Mouse (Mus musculus) G1E (cell line): Measurements from ENCODE around the gene Plekhh1. TPM values are rescaled to one million over a fixed set of nuclear protein-coding genes. Genes with fewer than 3 reads are reported as not detected.

ENCODE experiments used
- ATAC-seq: 2 replicates; pipeline ENCODE4 v1.8.0; 2016; ENCODE audit warnings: mild to moderate bottlenecking; ENCODE audit not compliant: insufficient number of reproducible peaks, poor library complexity, low FRiP score, severe bottlenecking; ENCODE audit errors: extremely low read depth
- DNase-seq: peaks from one replicate; pipeline ENCODE4 v3.0.0; 2012; ENCODE audit warnings: low spot score
- H3K27me3 ChIP-seq: 2 replicates; pipeline ENCODE4 v1.6.1; 2012; ENCODE audit warnings: mild to moderate bottlenecking, low read length, inconsistent platforms; ENCODE audit not compliant: insufficient read depth
- H3K36me3 ChIP-seq: replicated peaks from 2 replicates; pipeline ENCODE3; 2012; ENCODE audit warnings: mild to moderate bottlenecking, inconsistent platforms
- H3K4me1 ChIP-seq: 2 replicates; pipeline ENCODE4 v1.6.1; 2012; ENCODE audit warnings: low read depth, low read length, inconsistent platforms, mixed read lengths; ENCODE audit not compliant: insufficient read depth
- H3K4me3 ChIP-seq: 2 replicates; pipeline ENCODE4 v1.5.1; 2012; ENCODE audit warnings: low read depth, mild to moderate bottlenecking, inconsistent platforms, low read length, moderate library complexity, mixed read lengths
- H3K9me3 ChIP-seq: replicated peaks from 2 replicates; pipeline ENCODE4 v1.6.1; 2012; ENCODE audit warnings: inconsistent platforms
- CTCF ChIP-seq: IDR thresholded peaks from 2 replicates; pipeline ENCODE4 v1.5.1; 2012; ENCODE audit warnings: low read depth, low read length, inconsistent platforms, mixed read lengths
- GATA1 ChIP-seq: IDR thresholded peaks from 2 replicates; pipeline ENCODE4 v1.6.1; 2012; ENCODE audit warnings: borderline replicate concordance, low read length, inconsistent platforms, mixed read lengths
- GATA2 ChIP-seq: IDR thresholded peaks from 2 replicates; pipeline ENCODE4 v1.6.1; 2012; ENCODE audit warnings: low read depth, low read length, inconsistent platforms, borderline replicate concordance
- POLR2AphosphoS5 ChIP-seq: IDR thresholded peaks from 2 replicates; pipeline ENCODE4 v1.6.1; 2012; ENCODE audit warnings: low read depth, low read length, inconsistent platforms; ENCODE audit not compliant: insufficient replicate concordance
- TAL1 ChIP-seq: conservative IDR thresholded peaks from 2 replicates; pipeline ENCODE4 v1.6.1; 2012; ENCODE audit warnings: low read depth, low read length, inconsistent platforms, mixed read lengths
- polyA plus RNA-seq: library from polyadenylated mRNA; stranded (reverse); fragments of >175 nt; gene quantifications from 2 replicates; pipeline ENCODE4 v1.2.3, GENCODE M21; 2012
- total RNA-seq, 2 experiments: library from RNA; stranded (forward) in 1 of 2; stranded (reverse) in 1 of 2; fragments of 200-1000 nt in 1 of 2; fragments of >200 nt in 1 of 2; fragmentation: Nextera tagmentation in 1 of 2; gene quantifications; 2 replicates each; pipeline ENCODE4 v1.2.3; 2014 to 2017

Plekhh1 gene
- total RNA-seq (2014; fragmentation: Nextera tagmentation) (not detected in 2 replicates), total RNA-seq (2017) (0.17 and 0.44 TPM in 2 replicates), polyA plus RNA-seq (0.02 TPM in 2 replicates)

- ATAC-seq = no peak
- DNase-seq = no peak
- H3K27me3 ChIP-seq = peaks cover 37% of the 10 kb centered on the region
These were observed at the start of gene Plekhh1 for GRCm38 (mm10) chr12:79028911-79029861. Gene Plekhh1 (plus strand): TSS chr12:79029163.

GRCm38 (mm10) chr12:78980683-78981091, 48.3 kb upstream of the Plekhh1 start:
- peak; percentile 78 for DNase-seq
- H3K27me3 ChIP-seq = peaks cover 7% of the 10 kb centered on the region
- H3K4me3 ChIP-seq = peak overlapping the region; percentile 70
- H3K9me3 ChIP-seq = no peaks in the 10 kb centered on the region
- H3K36me3 ChIP-seq = peaks cover 20% of the 10 kb centered on the region
- ATAC-seq = peak; percentile 95
- TF ChIP-seq GATA1 (no peak), POLR2AphosphoS5 (no peak), CTCF (no peak), TAL1 (no peak), GATA2 (no peak)
- peaks cover 37% of the 10 kb centered on the region for H3K4me1 ChIP-seq

More at GRCm38 (mm10) chr12:79028911-79029861, at the start of gene Plekhh1:
- H3K36me3 ChIP-seq = no peaks in the 10 kb centered on the region
- H3K4me3 ChIP-seq = peak within 1 kb of the TSS; percentile 48
- no peaks in the 10 kb centered on the region for H3K9me3 ChIP-seq
- H3K4me1 ChIP-seq = peaks cover 9% of the 10 kb centered on the region
- TF ChIP-seq TAL1 (no peak), CTCF (no peak), POLR2AphosphoS5 (no peak), GATA1 (no peak)

- Histone ChIP-seq H3K27me3 (peaks cover 9% of the 10 kb centered on the region), H3K9me3 (no peaks in the 10 kb centered on the region), H3K4me1 (peaks cover 37% of the 10 kb centered on the region), H3K36me3 (peaks cover 18% of the 10 kb centered on the region), H3K4me3 (peak overlapping the region; percentile 70)
- DNase-seq (no peak), ATAC-seq (no peak)
- TF ChIP-seq GATA2 = no peak
- TF ChIP-seq GATA1 = no peak
These were observed 47.8 kb upstream of the Plekhh1 start for GRCm38 (mm10) chr12:78981131-78981530.

GRCm38 (mm10) chr12:78981938-78982825, 46.8 kb upstream of the Plekhh1 start:
- DNase-seq (no peak), ATAC-seq (no peak)
- peaks cover 34% of the 10 kb centered on the region for H3K4me1 ChIP-seq
- peaks cover 8% of the 10 kb centered on the region for H3K36me3 ChIP-seq
- H3K4me3 ChIP-seq = no peak overlapping the region
- no peak for TF ChIP-seq POLR2AphosphoS5
- TF ChIP-seq TAL1 = no peak
- no peak for TF ChIP-seq GATA1
- no peak for TF ChIP-seq GATA2
- TF ChIP-seq CTCF = no peak
- no peaks in the 10 kb centered on the region for H3K9me3 ChIP-seq
- H3K27me3 ChIP-seq = peaks cover 9% of the 10 kb centered on the region

GRCm38 (mm10) chr12:78983296-78984034, 45.5 kb upstream of the Plekhh1 start:
- ATAC-seq (no peak), DNase-seq (no peak)
- no peaks in the 10 kb centered on the region for H3K9me3 ChIP-seq
- no peak for TF ChIP-seq GATA2
- TF ChIP-seq CTCF = no peak
- TF ChIP-seq GATA1 = no peak
- TF ChIP-seq TAL1 = no peak
- TF ChIP-seq POLR2AphosphoS5 = no peak
- H3K27me3 ChIP-seq = peaks cover 17% of the 10 kb centered on the region
- no peaks in the 10 kb centered on the region for H3K36me3 ChIP-seq
- H3K4me3 ChIP-seq = no peak overlapping the region
- peaks cover 31% of the 10 kb centered on the region for H3K4me1 ChIP-seq
